ENCODE assay signal across 22 mouse cellular contexts in the genomic region with DNA sequence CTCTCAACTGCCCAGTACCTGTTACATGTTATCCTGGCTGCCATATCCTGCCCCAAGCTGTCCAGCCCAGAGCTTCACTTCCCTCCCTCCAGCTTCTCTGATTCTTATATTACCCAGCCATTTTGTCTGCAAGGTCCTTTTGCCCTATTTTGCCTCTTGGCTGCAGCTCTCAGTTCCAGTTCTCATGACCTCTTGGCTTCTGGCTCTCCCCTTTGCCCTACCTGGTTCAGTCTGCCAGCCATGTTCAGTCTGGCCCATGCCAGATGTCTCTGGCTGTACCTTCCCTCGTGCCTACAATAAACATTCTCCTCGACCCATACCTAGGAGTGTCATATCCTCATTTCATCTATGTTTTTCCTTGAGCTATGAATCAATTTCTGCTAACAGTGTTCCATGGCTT. TPM values are rescaled to one million over a fixed set of nuclear protein-coding genes. Genes with fewer than 3 reads are reported as not detected.
DNase-seq lines count a peak whose midpoint lies in the region; ATAC-seq and TF ChIP-seq lines count a peak whose summit lies in the region.
"Had no signal": no experiment of that assay in that cellular context is flagged by ENCODE, and none has a peak within 500 bp of the region (broad histone marks: within the 10 kb centered on the region; RNA-seq: fewer than 3 reads in every experiment).

No protein-coding gene starts in this region.

- ATAC-seq in midbrain, embryonic 16.5 days: no peak
- ATAC-seq in frontal cortex, adult (ENCODE audit: low TSS enrichment): no peak
- ATAC-seq: forebrain, embryonic 13.5 days; forebrain, embryonic 16.5 days; intestine, postnatal 0 days; Patski had no signal

- WGBS in midbrain, embryonic 16.5 days: 95% methylated on average over 2 of the region's 2 CpGs

- H3K9ac ChIP-seq in midbrain, embryonic 16.5 days (ENCODE audit: low read depth, low read length): no peak overlapping the region
- H3K9ac ChIP-seq: forebrain, embryonic 13.5 days; hindbrain, embryonic 12.5 days; hindbrain, embryonic 15.5 days had no signal

- H3K36me3 ChIP-seq in testis, adult 2 months (ENCODE audit: control insufficient read depth, insufficient read depth, low read length): no peaks in the 10 kb centered on the region
- no peaks in the 10 kb centered on the region for H3K36me3 ChIP-seq in midbrain, embryonic 16.5 days (ENCODE audit: control insufficient read depth, insufficient read depth, low read length)
- H3K36me3 ChIP-seq: forebrain, embryonic 10.5 days; G1E; hindbrain, embryonic 12.5 days; hindbrain, embryonic 15.5 days had no signal

- H3K4me2 ChIP-seq in midbrain, embryonic 16.5 days (ENCODE audit: low read length): no peak overlapping the region
- H3K4me2 ChIP-seq: forebrain, embryonic 13.5 days; hindbrain, embryonic 12.5 days; hindbrain, embryonic 15.5 days had no signal

- H3K9me3 ChIP-seq in midbrain, embryonic 16.5 days (replicated peaks; ENCODE audit: control insufficient read depth, low read length, poor library complexity, severe bottlenecking): no peaks in the 10 kb centered on the region
- H3K9me3 ChIP-seq: forebrain, embryonic 10.5 days; forebrain, embryonic 13.5 days; G1E; hindbrain, embryonic 12.5 days; hindbrain, embryonic 15.5 days had no signal

- no peaks in the 10 kb centered on the region for H3K4me1 ChIP-seq in testis, adult 2 months (ENCODE audit: control insufficient read depth, insufficient read depth, low read length)
- H3K4me1 ChIP-seq in midbrain, embryonic 16.5 days (ENCODE audit: control insufficient read depth, insufficient read depth, low read length): no peaks in the 10 kb centered on the region
- H3K4me1 ChIP-seq: forebrain, embryonic 10.5 days; forebrain, embryonic 13.5 days; hindbrain, embryonic 12.5 days; hindbrain, embryonic 15.5 days had no signal

- H3K4me3 ChIP-seq in testis, adult 2 months (ENCODE audit: control insufficient read depth, low read depth, low read length): peak overlapping the region; percentile 55
- no peak overlapping the region for H3K4me3 ChIP-seq in midbrain, embryonic 16.5 days (ENCODE audit: low read depth, low read length)
- H3K4me3 ChIP-seq: forebrain, embryonic 10.5 days; forebrain, embryonic 13.5 days; gastrocnemius, adult 2 months; hindbrain, embryonic 12.5 days; hindbrain, embryonic 15.5 days had no signal

- no peaks in the 10 kb centered on the region for H3K27me3 ChIP-seq in testis, adult 2 months (ENCODE audit: control insufficient read depth, insufficient read depth, low read length)
- no peaks in the 10 kb centered on the region for H3K27me3 ChIP-seq in midbrain, embryonic 16.5 days (ENCODE audit: control insufficient read depth, insufficient read depth, low read depth, low read length)
- H3K27me3 ChIP-seq: CH12.LX; forebrain, embryonic 13.5 days; hindbrain, embryonic 12.5 days; hindbrain, embryonic 15.5 days; Patski had no signal

- peak; percentile 68 for DNase-seq in adrenal gland, postnatal 10 days
- no peak for DNase-seq in adrenal gland, postnatal 4 days (ENCODE audit: low spot score in 2 of 2)
- DNase-seq in testis, postnatal 10 days (ENCODE audit: low spot score): no peak
- peak; percentile 7 to 34 for DNase-seq in adrenal gland, postnatal 36 days
- DNase-seq: B cell, adult 2 months; cerebellum, adult 18-20 months; cerebellum, adult 9-10 months; cerebellum, postnatal 14 days; gastrocnemius, adult 2 months; gastrocnemius, postnatal 14 days had no signal

- no peak for TF ChIP-seq POLR2A in testis, adult 2 months (IDR thresholded peaks at IDR 0.05; ENCODE audit: control insufficient read depth, low read depth, low read length)

- no peak for TF ChIP-seq CTCF in testis, adult 2 months (IDR thresholded peaks at IDR 0.05; ENCODE audit: control insufficient read depth, insufficient read depth, insufficient replicate concordance, low read depth, low read length)

- no peak overlapping the region for H3K27ac ChIP-seq in testis, adult 2 months (ENCODE audit: control insufficient read depth, insufficient read depth, low read depth, low read length)
- H3K27ac ChIP-seq in midbrain, embryonic 16.5 days (ENCODE audit: low read length): no peak overlapping the region
- H3K27ac ChIP-seq: forebrain, embryonic 10.5 days; forebrain, embryonic 13.5 days; gastrocnemius, adult 2 months; hindbrain, embryonic 12.5 days; hindbrain, embryonic 15.5 days had no signal

RNA-seq across cellular contexts. Expression of a gene that starts 52.7 kb away (rescaled TPM):
- total RNA-seq in adrenal gland, postnatal 10 days (2021): 10 to 100 TPM; 12.5 TPM
- total RNA-seq in adrenal gland, postnatal 4 days (2021): 10 to 100 TPM; 12.4 to 12.8 TPM
- 3.0 and 3.4 TPM in 2 replicates for polyA plus RNA-seq in testis, adult 2 months (2012; rRNA removed)
- 10 to 100 TPM; 15.5 to 20.6 TPM for total RNA-seq in adrenal gland, postnatal 36 days (2021)
- polyA plus RNA-seq in midbrain, embryonic 16.5 days (2015; fragmentation: Nextera tagmentation; extraction: Ambion mirVana): 4.7 and 5.4 TPM in 2 replicates

Comparison
In these comparisons a context has a peak if more than half of its experiments do, and no peak if none do; other contexts are left out.
1. DNase-seq: peak in adrenal gland, postnatal 10 days (single experiment) and adrenal gland, postnatal 36 days (2 of 2); none in adrenal gland, postnatal 4 days (0 of 2) and testis, postnatal 10 days (single experiment).